Mouse (Mus musculus): ENCODE data around the gene Foxo4.

DNA sequence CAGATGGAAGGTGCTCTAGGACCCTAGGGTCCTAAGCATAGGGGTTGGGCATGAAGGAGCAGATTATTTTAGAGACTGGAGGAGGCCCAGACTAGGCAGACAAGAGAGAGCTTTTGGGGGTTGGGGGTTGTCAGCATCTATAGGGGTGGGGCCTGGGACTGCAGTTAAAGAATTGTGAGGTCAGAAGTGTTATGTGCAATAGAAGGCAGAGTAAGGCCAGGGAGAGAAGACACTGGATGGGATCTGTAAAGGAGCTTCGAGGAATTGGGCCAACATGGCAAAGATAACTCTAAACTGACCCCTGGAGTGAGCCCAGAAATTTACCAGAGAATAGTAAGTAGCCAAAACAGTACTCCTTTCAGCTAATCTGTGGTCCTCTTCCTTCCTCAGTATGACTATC, 9.6 kb downstream of the Foxo4 start, which contains the start of gene Gm614:
- TF ChIP-seq CTCF (IDR thresholded peaks at IDR 0.05; ENCODE audit: extremely low read depth, insufficient read length, insufficient replicate concordance, low read depth, low read length) (no peak), POLR2A (IDR thresholded peaks at IDR 0.05; ENCODE audit: low read depth, low read length) (no peak)
